Mouse (Mus musculus): ENCODE results near the gene Icam5. TPM values are rescaled to one million over a fixed set of nuclear protein-coding genes. Genes with fewer than 3 reads are reported as not detected.

Gene Icam5
- total RNA-seq (2023) = not detected in 2 replicates

GRCm38 (mm10) chr9:21031896-21032351 is at the start of gene Icam5:
Gene Icam5, plus strand, starts transcription at chr9:21032073.

GRCm38 (mm10) chr9:21002627-21003551 is 29.0 kb upstream of the Icam5 start, which contains the start of gene Mrpl4:
Gene Mrpl4, plus strand, starts transcription at chr9:21002738.

GRCm38 (mm10) chr9:21015571-21016130 is 16.2 kb upstream of the Icam5 start, which contains the start of gene Icam1:
Gene Icam1, plus strand, starts transcription at chr9:21015985.

GRCm38 (mm10) chr9:21029291-21030054 is 2.4 kb upstream of the Icam5 start, which contains the start of gene Icam4:
Gene Icam4, plus strand, starts transcription at chr9:21029373.

GRCm38 (mm10) chr9:21067006-21067684 is 35.3 kb downstream of the Icam5 start, which contains the start of gene Zglp1:
Gene Zglp1, minus strand, starts transcription at chr9:21067093.

GRCm38 (mm10) chr9:21073044-21073840 is 41.4 kb downstream of the Icam5 start, which contains the start of the genes Gm49373 and Fdx1l:
Gene Gm49373, minus strand, starts transcription at chr9:21073096.
Gene Fdx1l, minus strand, starts transcription at chr9:21073614.

Other genes with a start within 250 kb of the Icam5 start
- gene Col5a3, start 217.0 kb upstream of the Icam5 start, total RNA-seq (2023) = 0.84 and 1.1 TPM in 2 replicates
- not detected in 2 replicates for gene Rdh8, start 213.6 kb upstream of the Icam5 start, total RNA-seq (2023)
- 2.2 and 3.8 TPM in 2 replicates for gene A230050P20Rik, start 163.4 kb upstream of the Icam5 start, total RNA-seq (2023)
- 0.38 and 0.50 TPM in 2 replicates for gene Angptl6, start 152.3 kb upstream of the Icam5 start, total RNA-seq (2023)
- 23.1 and 26.1 TPM in 2 replicates for gene Ppan, start 143.9 kb upstream of the Icam5 start, total RNA-seq (2023)
- 60.5 and 63.2 TPM in 2 replicates for gene Eif3g, start 133.4 kb upstream of the Icam5 start, total RNA-seq (2023)
- gene Dnmt1, start 72.2 kb upstream of the Icam5 start, total RNA-seq (2023) = 84.1 and 97.4 TPM in 2 replicates
- 9.2 and 12.2 TPM in 2 replicates for gene S1pr2, start 55.3 kb upstream of the Icam5 start, total RNA-seq (2023)
- 39.8 and 40.6 TPM in 2 replicates for gene Mrpl4, start 29.3 kb upstream of the Icam5 start, total RNA-seq (2023)
- 33.7 and 49.8 TPM in 2 replicates for gene Icam1, start 16.1 kb upstream of the Icam5 start, total RNA-seq (2023)
- gene Icam4, start 2.7 kb upstream of the Icam5 start, total RNA-seq (2023) = 0.63 and 0.79 TPM in 2 replicates
- 1.2 TPM in 1 of 2 replicates, not detected in the other for gene Zglp1, start 35.0 kb downstream of the Icam5 start, total RNA-seq (2023)
- gene Gm49373, start 41.0 kb downstream of the Icam5 start, total RNA-seq (2023) = 0.51 and 0.82 TPM in 2 replicates
- gene Fdx1l, start 41.5 kb downstream of the Icam5 start, total RNA-seq (2023) = 5.1 and 13.1 TPM in 2 replicates
- gene Gm38431, start 59.9 kb downstream of the Icam5 start, total RNA-seq (2023) = 2.6 and 6.7 TPM in 2 replicates
- 46.4 and 48.2 TPM in 2 replicates for gene Raver1, start 59.9 kb downstream of the Icam5 start, total RNA-seq (2023)
- gene Tyk2, start 99.2 kb downstream of the Icam5 start, total RNA-seq (2023) = 36.5 and 51.5 TPM in 2 replicates
- 67.0 and 69.7 TPM in 2 replicates for gene Cdc37, start 117.9 kb downstream of the Icam5 start, total RNA-seq (2023)
- gene Pde4a, start 133.6 kb downstream of the Icam5 start, total RNA-seq (2023) = 4.1 and 5.6 TPM in 2 replicates
- 22.5 and 23.8 TPM in 2 replicates for gene Keap1, start 207.3 kb downstream of the Icam5 start, total RNA-seq (2023)
- gene S1pr5, start 216.4 kb downstream of the Icam5 start, total RNA-seq (2023) = 0.98 and 1.0 TPM in 2 replicates
- 42.8 and 57.4 TPM in 2 replicates for gene Atg4d, start 233.2 kb downstream of the Icam5 start, total RNA-seq (2023)

Data from neutrophil, adult 65 days (primary cell).